Mouse (Mus musculus) embryonic fibroblast, embryonic 13.5 days (primary cell): Measurements from ENCODE around the gene Isoc2b.
A peak's percentile ranks its signal among the peaks of the same experiment; 100 is the strongest.

Experiments
- CTCF ChIP-seq: IDR thresholded peaks from 2 replicates; pipeline ENCODE4 v1.5.1; 2011; ENCODE audit warnings: mild to moderate bottlenecking, control low read depth, low read length, moderate library complexity, borderline replicate concordance; ENCODE audit not compliant: insufficient read depth
- POLR2A ChIP-seq: IDR thresholded peaks from 2 replicates; pipeline ENCODE4 v1.6.1; 2011; ENCODE audit warnings: low read depth, mild to moderate bottlenecking, control low read depth, low read length, moderate library complexity

GRCm38 (mm10) chr7:4812303-4813104, 57.6 kb downstream of the Isoc2b start, which contains the start of gene Ube2s:
- no peak for TF ChIP-seq CTCF
- peak; percentile 85 for TF ChIP-seq POLR2A
